Mouse (Mus musculus): ENCODE results near the gene Tpt1.
"Not testable (repeated sequence)": the region's sequence is repeated elsewhere in the genome, so short reads cannot be mapped to it uniquely, and the experiment has no call there.

Gene Tpt1

DNA sequence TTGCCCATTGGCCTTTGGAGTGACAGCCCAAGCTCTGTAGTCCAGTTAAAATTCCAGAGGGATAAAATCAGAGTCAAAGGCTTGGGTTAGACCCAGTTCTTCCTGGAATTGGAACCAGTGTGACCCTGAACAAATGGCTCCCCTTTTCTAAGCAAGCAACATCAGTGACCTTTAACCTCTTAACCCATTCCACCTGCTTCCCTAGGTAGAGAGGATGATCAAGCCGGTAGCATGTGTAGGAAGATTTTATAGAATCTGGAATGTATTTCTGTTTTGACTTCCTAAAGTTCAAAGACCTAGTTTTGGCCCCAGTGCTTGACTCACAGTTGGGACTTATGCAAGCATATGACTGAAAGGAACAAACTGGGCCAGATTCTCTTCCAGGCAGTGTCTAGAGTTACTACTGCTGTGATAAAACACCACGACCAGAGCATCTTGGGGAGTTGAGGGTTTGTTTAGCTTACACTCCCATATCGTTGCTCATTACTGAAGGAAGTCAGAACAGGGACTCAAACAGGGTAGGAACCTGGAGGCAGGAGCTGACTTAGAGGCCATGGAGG is 18.0 kb upstream of the Tpt1 start:
- TF ChIP-seq POU5F1 (IDR thresholded peaks at IDR 0.05; ENCODE audit: borderline replicate concordance, low read length) (no peak), NANOG (IDR thresholded peaks at IDR 0.05; ENCODE audit: borderline replicate concordance, low read length) (no peak), CTCF (conservative IDR thresholded peaks at IDR 0.05; ENCODE audit: low read length) (no peak)

GRCm38 (mm10) chr14:75828221-75828620 is 16.7 kb upstream of the Tpt1 start:
- H3K4me3 ChIP-seq (replicated peaks; ENCODE audit: low read length): peak overlapping the region; percentile 74; the same call in 1 of the 2 replicates
- peaks cover 27% of the 10 kb centered on the region for H3K27me3 ChIP-seq (ENCODE audit: insufficient read depth, low read length)
- TF ChIP-seq NANOG (IDR thresholded peaks at IDR 0.05; ENCODE audit: borderline replicate concordance, low read length) (no peak), POU5F1 (IDR thresholded peaks at IDR 0.05; ENCODE audit: borderline replicate concordance, low read length) (no peak), CTCF (conservative IDR thresholded peaks at IDR 0.05; ENCODE audit: low read length) (no peak)
- H3K4me1 ChIP-seq (replicated peaks; ENCODE audit: low read depth, low read length): peaks cover 40% of the 10 kb centered on the region
- no peaks in the 10 kb centered on the region for H3K36me3 ChIP-seq (ENCODE audit: insufficient read depth, low read length)
- H3K9me3 ChIP-seq (ENCODE audit: low read length): no peaks in the 10 kb centered on the region

More for the DNA sequence above, 18.0 kb upstream of the Tpt1 start:
- peaks cover 32% of the 10 kb centered on the region for H3K4me1 ChIP-seq (replicated peaks; ENCODE audit: low read depth, low read length)
- H3K27me3 ChIP-seq (ENCODE audit: insufficient read depth, low read length): peaks cover 27% of the 10 kb centered on the region
- H3K9me3 ChIP-seq (ENCODE audit: low read length): no peaks in the 10 kb centered on the region
- H3K36me3 ChIP-seq (ENCODE audit: insufficient read depth, low read length): no peaks in the 10 kb centered on the region
- no peak overlapping the region for H3K4me3 ChIP-seq (replicated peaks; ENCODE audit: low read length)

GRCm38 (mm10) chr14:75828866-75829806 is 15.8 kb upstream of the Tpt1 start:
- Histone ChIP-seq H3K27me3 (ENCODE audit: insufficient read depth, low read length) (peaks cover 27% of the 10 kb centered on the region), H3K4me3 (replicated peaks; ENCODE audit: low read length) (peak overlapping the region; percentile 74), H3K36me3 (ENCODE audit: insufficient read depth, low read length) (no peaks in the 10 kb centered on the region), H3K4me1 (replicated peaks; ENCODE audit: low read depth, low read length) (peaks cover 45% of the 10 kb centered on the region), H3K9me3 (ENCODE audit: low read length) (no peaks in the 10 kb centered on the region)
- TF ChIP-seq NANOG (IDR thresholded peaks at IDR 0.05; ENCODE audit: borderline replicate concordance, low read length) (no peak), CTCF (conservative IDR thresholded peaks at IDR 0.05; ENCODE audit: low read length) (peak; percentile 100), POU5F1 (IDR thresholded peaks at IDR 0.05; ENCODE audit: borderline replicate concordance, low read length) (no peak)

DNA sequence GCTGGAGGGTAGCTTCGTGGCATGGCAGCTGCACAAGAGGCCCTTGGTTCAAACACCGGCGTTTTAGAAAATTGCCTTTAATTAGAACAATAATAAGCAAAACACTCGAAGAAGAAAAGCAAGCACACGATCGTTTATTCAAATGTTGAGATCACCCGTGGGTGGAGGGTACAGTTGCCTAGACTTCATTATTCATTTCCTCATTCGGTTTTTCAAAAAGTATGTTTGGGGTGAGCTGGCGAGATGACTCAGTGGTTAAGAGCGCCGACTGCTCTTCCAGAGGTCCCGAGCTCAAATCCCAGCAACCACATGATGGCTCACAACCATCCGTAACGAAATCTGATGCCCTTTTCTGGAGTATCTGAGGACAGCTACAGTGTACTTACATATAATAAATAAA is 15.1 kb upstream of the Tpt1 start:
- H3K4me1 ChIP-seq (replicated peaks; ENCODE audit: low read depth, low read length): peaks cover 42% of the 10 kb centered on the region
- peaks cover 27% of the 10 kb centered on the region for H3K27me3 ChIP-seq (ENCODE audit: insufficient read depth, low read length)
- H3K9me3 ChIP-seq (ENCODE audit: low read length); H3K4me3 ChIP-seq (replicated peaks; ENCODE audit: low read length); H3K36me3 ChIP-seq (ENCODE audit: insufficient read depth, low read length): not testable (repeated sequence)

GRCm38 (mm10) chr14:75832031-75832430 is 12.9 kb upstream of the Tpt1 start:
- H3K4me1 ChIP-seq (replicated peaks; ENCODE audit: low read depth, low read length): peaks cover 56% of the 10 kb centered on the region
- no peak for TF ChIP-seq POU5F1 (IDR thresholded peaks at IDR 0.05; ENCODE audit: borderline replicate concordance, low read length)
- TF ChIP-seq CTCF (conservative IDR thresholded peaks at IDR 0.05; ENCODE audit: low read length): no peak
- no peak for TF ChIP-seq NANOG (IDR thresholded peaks at IDR 0.05; ENCODE audit: borderline replicate concordance, low read length)

DNA sequence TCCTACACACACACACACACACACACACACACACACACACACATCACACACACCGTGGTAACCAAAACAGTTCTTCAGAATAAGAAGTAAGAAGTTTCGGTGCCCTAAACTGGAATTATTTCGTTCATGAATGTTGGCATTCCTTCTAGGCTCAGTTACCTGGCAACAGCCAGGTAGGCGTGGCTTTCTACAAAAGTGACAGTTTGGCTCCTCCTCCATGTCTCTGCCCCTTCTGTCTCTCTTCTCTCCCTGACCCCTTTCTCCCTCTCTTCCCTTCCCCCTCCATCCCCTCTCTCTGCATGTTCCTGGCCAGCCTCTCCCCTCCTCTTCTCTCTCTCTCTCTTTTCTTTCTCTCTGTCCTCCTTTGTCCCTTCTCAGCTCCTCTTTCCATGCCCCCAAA is 11.9 kb upstream of the Tpt1 start:
- TF ChIP-seq NANOG (IDR thresholded peaks at IDR 0.05; ENCODE audit: borderline replicate concordance, low read length): no peak
- TF ChIP-seq CTCF (conservative IDR thresholded peaks at IDR 0.05; ENCODE audit: low read length): no peak
- no peak for TF ChIP-seq POU5F1 (IDR thresholded peaks at IDR 0.05; ENCODE audit: borderline replicate concordance, low read length)
- Histone ChIP-seq H3K9me3 (ENCODE audit: low read length) (no peaks in the 10 kb centered on the region), H3K36me3 (ENCODE audit: insufficient read depth, low read length) (no peaks in the 10 kb centered on the region), H3K4me1 (replicated peaks; ENCODE audit: low read depth, low read length) (peaks cover 58% of the 10 kb centered on the region), H3K4me3 (replicated peaks; ENCODE audit: low read length) (peak overlapping the region; percentile 85), H3K27me3 (ENCODE audit: insufficient read depth, low read length) (peaks cover 14% of the 10 kb centered on the region)

More at GRCm38 (mm10) chr14:75832031-75832430, 12.9 kb upstream of the Tpt1 start:
- Histone ChIP-seq H3K27me3 (ENCODE audit: insufficient read depth, low read length) (peaks cover 23% of the 10 kb centered on the region), H3K36me3 (ENCODE audit: insufficient read depth, low read length) (no peaks in the 10 kb centered on the region), H3K9me3 (ENCODE audit: low read length) (no peaks in the 10 kb centered on the region), H3K4me3 (replicated peaks; ENCODE audit: low read length) (no peak overlapping the region)

GRCm38 (mm10) chr14:75833546-75834250 is 11.2 kb upstream of the Tpt1 start:
- Histone ChIP-seq H3K36me3 (ENCODE audit: insufficient read depth, low read length) (no peaks in the 10 kb centered on the region), H3K4me3 (replicated peaks; ENCODE audit: low read length) (peak overlapping the region; percentile 85), H3K4me1 (replicated peaks; ENCODE audit: low read depth, low read length) (peaks cover 51% of the 10 kb centered on the region), H3K9me3 (ENCODE audit: low read length) (no peaks in the 10 kb centered on the region), H3K27me3 (ENCODE audit: insufficient read depth, low read length) (peaks cover 6% of the 10 kb centered on the region)
- TF ChIP-seq POU5F1 (IDR thresholded peaks at IDR 0.05; ENCODE audit: borderline replicate concordance, low read length) (no peak), NANOG (IDR thresholded peaks at IDR 0.05; ENCODE audit: borderline replicate concordance, low read length) (no peak), CTCF (conservative IDR thresholded peaks at IDR 0.05; ENCODE audit: low read length) (no peak)

DNA sequence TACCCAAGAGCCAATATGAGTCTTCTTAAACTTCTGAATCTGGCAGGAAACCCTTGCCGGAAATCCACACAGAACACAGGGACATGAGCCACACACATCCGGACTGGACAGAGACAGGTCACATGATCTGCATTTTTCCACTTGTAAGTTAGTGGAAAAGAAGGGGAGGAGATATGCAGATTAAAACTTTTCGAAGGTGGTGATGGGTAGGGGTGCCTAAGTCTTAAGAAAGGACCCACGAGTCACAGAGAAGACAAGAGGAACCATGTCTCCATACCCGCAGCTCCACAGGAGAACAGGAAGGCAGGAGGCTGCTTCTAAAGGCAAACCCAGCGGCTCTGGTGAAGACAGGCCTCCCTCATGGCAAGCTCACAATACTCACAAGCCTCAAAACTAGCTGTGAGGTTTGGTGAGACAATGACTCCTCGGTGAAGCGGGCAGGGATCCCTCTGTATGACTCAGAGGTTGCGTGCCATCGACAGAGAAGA is 10.6 kb upstream of the Tpt1 start:
- Histone ChIP-seq H3K9me3 (ENCODE audit: low read length) (no peaks in the 10 kb centered on the region), H3K36me3 (ENCODE audit: insufficient read depth, low read length) (no peaks in the 10 kb centered on the region), H3K4me3 (replicated peaks; ENCODE audit: low read length) (peak overlapping the region; percentile 85), H3K27me3 (ENCODE audit: insufficient read depth, low read length) (peaks cover under 1% of the 10 kb centered on the region), H3K4me1 (replicated peaks; ENCODE audit: low read depth, low read length) (peaks cover 45% of the 10 kb centered on the region)
- TF ChIP-seq POU5F1 (IDR thresholded peaks at IDR 0.05; ENCODE audit: borderline replicate concordance, low read length): no peak
- no peak for TF ChIP-seq CTCF (conservative IDR thresholded peaks at IDR 0.05; ENCODE audit: low read length)
- TF ChIP-seq NANOG (IDR thresholded peaks at IDR 0.05; ENCODE audit: borderline replicate concordance, low read length): no peak
